Mouse (Mus musculus) midbrain, embryonic 16.5 days (tissue): ENCODE measurements at regions not wholly inside any gene's neighbourhood (a gene's known extent, or its start where the extent isn't known, plus 50 kb on each side); places are given as distances from the start of the nearest gene placed in this dataset.
"Not testable (repeated sequence)": the region's sequence is repeated elsewhere in the genome, so short reads cannot be mapped to it uniquely, and the experiment has no call there.

Experiments
- ATAC-seq: fragments of 200-750 bp; cut with Nextera tagmentation; 2 replicates; pipeline ENCODE4 v1.8.0; 2017; ENCODE audit warnings: moderate TSS enrichment
- H3K27ac ChIP-seq: fragments of 300-500 bp; sonication (generic); 2 replicates; pipeline ENCODE4 v1.5.1; 2014; ENCODE audit warnings: mild to moderate bottlenecking, low read length, mixed read lengths
- H3K27me3 ChIP-seq: fragments of 300-500 bp; sonication (generic); 2 replicates; pipeline ENCODE4 v1.6.1; 2014; ENCODE audit warnings: low read depth, low read length, mixed read lengths; ENCODE audit not compliant: control insufficient read depth, insufficient read depth
- H3K36me3 ChIP-seq: fragments of 300-500 bp; sonication (generic); 2 replicates; pipeline ENCODE4 v1.6.1; 2014; ENCODE audit warnings: mild to moderate bottlenecking, low read length, moderate library complexity, mixed read lengths; ENCODE audit not compliant: control insufficient read depth, insufficient read depth
- H3K4me1 ChIP-seq: fragments of 300-500 bp; sonication (generic); 2 replicates; pipeline ENCODE4 v1.6.1; 2014; ENCODE audit warnings: mild to moderate bottlenecking, low read length, mixed read lengths; ENCODE audit not compliant: control insufficient read depth, insufficient read depth
- H3K4me2 ChIP-seq: fragments of 300-500 bp; sonication (generic); 2 replicates; pipeline ENCODE4 v1.6.1; 2014; ENCODE audit warnings: mild to moderate bottlenecking, low read length, mixed read lengths
- H3K4me3 ChIP-seq: fragments of 300-500 bp; sonication (generic); 2 replicates; pipeline ENCODE4 v1.5.1; 2014; ENCODE audit warnings: low read depth, mild to moderate bottlenecking, low read length, moderate library complexity, mixed read lengths
- H3K9ac ChIP-seq: fragments of 300-500 bp; sonication (generic); 2 replicates; pipeline ENCODE4 v1.6.1; 2014; ENCODE audit warnings: low read depth, low read length, mixed read lengths
- H3K9me3 ChIP-seq: fragments of 300-500 bp; sonication (generic); replicated peaks from 2 replicates; pipeline ENCODE4 v1.6.1; 2014; ENCODE audit warnings: mild to moderate bottlenecking, low read length, mixed read lengths; ENCODE audit not compliant: control insufficient read depth, poor library complexity, severe bottlenecking
- WGBS: fragments of 180-500 bp; shearing (Covaris S2); extraction: QIAGEN DNeasy Blood & Tissue Kit; methylation state at CpG from one replicate; pipeline ENCODE4 v1.1.7; 2014; 5-methylcytosine and 5-hydroxymethylcytosine counted together

DNA sequence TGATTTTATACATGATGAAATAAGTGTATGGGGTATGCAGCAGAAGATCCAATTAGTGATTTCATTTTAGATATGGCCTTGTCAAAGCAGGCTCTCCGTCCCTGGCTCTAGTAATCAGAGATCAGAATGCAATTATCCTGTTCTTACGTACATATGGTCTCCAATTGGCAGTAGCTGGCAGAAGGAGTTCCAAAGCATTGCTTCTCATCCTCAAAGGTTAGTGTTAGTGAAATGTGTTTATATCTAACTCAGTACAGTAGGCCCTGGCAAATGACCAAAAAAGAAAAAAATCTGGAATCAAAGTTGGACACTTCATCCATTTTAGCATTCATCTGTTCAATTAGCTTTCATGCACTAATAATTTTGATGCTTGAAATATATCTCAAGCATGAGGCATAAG is 1407.6 kb downstream of the Gm9008 start:
- ATAC-seq = no peak
- Histone ChIP-seq H3K27ac (no peak overlapping the region), H3K9ac (no peak overlapping the region), H3K4me2 (no peak overlapping the region), H3K9me3 (no peaks in the 10 kb centered on the region), H3K4me3 (no peak overlapping the region), H3K27me3 (no peaks in the 10 kb centered on the region), H3K36me3 (no peaks in the 10 kb centered on the region), H3K4me1 (no peaks in the 10 kb centered on the region)
- WGBS = 66% methylated on average over 2 of the region's 2 CpGs

DNA sequence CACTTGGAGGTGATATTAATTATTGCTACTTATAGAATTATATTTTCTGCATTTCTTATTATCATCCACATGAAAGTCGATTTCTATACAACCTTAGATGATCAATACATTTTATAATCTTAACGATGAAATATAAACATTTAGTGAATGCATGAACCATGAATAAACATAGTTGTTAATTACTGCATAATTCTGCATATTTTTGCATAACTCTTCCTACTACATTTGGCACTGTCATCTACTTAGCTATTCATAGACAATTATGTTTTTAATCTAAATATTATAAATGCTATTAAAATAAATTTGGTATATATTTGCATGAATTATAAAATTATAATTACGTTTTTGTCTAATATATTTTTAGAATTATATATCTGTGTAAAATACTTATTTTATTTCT is 1429.8 kb downstream of the Gm9008 start:
- Histone ChIP-seq H3K9ac (no peak overlapping the region), H3K27me3 (no peaks in the 10 kb centered on the region), H3K4me2 (no peak overlapping the region), H3K4me3 (no peak overlapping the region), H3K27ac (no peak overlapping the region), H3K4me1 (no peaks in the 10 kb centered on the region), H3K36me3 (no peaks in the 10 kb centered on the region), H3K9me3 (no peaks in the 10 kb centered on the region)
- no peak for ATAC-seq
- 82% methylated on average over 3 of the region's 3 CpGs for WGBS

DNA sequence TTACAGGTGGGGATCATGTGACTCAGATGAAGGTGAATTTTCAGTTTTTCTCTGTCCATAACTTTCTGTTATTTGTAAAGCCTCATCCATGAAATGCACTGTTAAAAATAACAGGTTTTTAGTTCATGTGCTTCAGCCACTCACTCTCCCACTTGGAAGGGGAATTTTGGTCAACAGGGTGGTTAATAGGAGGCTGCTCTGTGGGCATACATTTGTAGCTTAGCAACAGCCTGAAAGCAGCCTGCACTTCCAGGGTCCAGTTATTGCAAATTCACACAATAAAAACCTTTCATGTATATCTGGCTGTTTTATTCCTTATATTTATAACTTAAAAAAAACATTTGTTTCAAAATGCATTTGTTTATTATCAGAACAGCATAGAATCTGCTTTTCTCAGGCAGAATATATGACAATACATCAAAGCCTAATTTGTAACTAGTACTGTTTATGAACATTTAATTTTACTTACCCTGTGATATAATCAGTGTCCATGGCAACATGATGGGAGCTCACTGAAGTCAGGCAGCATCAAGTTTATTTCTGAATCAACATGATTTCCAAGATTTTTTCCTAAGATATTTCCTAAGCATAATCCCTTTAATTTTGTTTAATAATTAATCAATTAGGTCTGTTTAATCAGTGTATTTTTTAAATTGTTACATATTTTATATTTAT is 1455.1 kb downstream of the Gm9008 start:
- no peak overlapping the region for H3K4me2 ChIP-seq
- no peak overlapping the region for H3K4me3 ChIP-seq
- ATAC-seq = peak; percentile 85; the same call in 1 of the 2 replicates
- peaks cover 4% of the 10 kb centered on the region; the same call in 1 of the 2 replicates for H3K4me1 ChIP-seq
- no peaks in the 10 kb centered on the region for H3K36me3 ChIP-seq
- peak overlapping the region; percentile 53 for H3K27ac ChIP-seq
- H3K27me3 ChIP-seq = no peaks in the 10 kb centered on the region
- no peak overlapping the region for H3K9ac ChIP-seq
- H3K9me3 ChIP-seq = no peaks in the 10 kb centered on the region

DNA sequence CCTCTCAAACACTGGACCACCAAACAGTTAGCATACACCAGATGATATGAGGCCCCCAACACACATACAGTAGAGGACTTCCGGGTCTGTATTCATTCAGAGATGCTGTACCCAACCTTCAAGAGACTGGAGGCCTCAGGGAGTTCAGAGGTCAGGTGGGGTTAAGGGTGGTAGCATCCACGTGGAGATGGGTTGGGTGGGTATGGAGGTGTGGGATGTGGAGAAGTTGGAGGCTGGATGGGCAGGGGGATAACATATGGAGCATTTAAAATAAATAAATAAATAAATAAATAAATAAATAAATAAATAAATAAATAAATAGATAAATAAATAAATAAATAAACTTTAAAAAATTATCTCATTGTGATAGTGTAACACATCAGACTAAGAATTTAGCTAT is 1458.1 kb downstream of the Gm9008 start:
- H3K27me3 ChIP-seq = no peaks in the 10 kb centered on the region
- no peak for ATAC-seq
- H3K27ac ChIP-seq = no peak overlapping the region
- WGBS = 89% methylated on average over 2 of the region's 2 CpGs
- no peak overlapping the region for H3K9ac ChIP-seq
- no peaks in the 10 kb centered on the region for H3K9me3 ChIP-seq
- no peak overlapping the region for H3K4me3 ChIP-seq
- no peak overlapping the region for H3K4me2 ChIP-seq
- H3K4me1 ChIP-seq = peaks cover 4% of the 10 kb centered on the region; the same call in 1 of the 2 replicates
- no peaks in the 10 kb centered on the region for H3K36me3 ChIP-seq

DNA sequence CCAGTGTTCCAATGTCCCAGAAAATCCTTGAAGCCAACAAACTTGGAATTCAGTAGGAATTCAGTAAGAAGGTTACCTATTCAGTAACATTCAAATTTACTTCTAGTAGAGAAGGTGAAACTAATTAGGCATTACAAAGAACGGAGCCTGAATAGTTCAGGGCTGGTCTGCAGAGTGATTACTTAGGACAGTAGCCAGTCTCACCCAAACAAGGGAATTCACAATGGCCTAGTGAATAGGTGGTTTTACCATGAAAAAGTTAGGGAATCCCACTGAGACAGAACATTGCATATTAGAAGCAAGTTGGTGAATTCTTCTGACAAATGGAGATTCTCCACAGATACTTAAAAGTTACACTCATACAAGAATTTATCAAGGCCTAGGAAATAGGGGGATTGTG is 1460.4 kb downstream of the Gm9008 start:
- not testable (repeated sequence) for H3K4me2 ChIP-seq, H3K9me3 ChIP-seq, H3K27ac ChIP-seq, H3K4me3 ChIP-seq, H3K27me3 ChIP-seq, H3K9ac ChIP-seq, ATAC-seq, H3K4me1 ChIP-seq, H3K36me3 ChIP-seq
- WGBS = 43% methylated on average over 1 of the region's 1 CpGs
